Comparison of ENCODE assay signal across 20 mouse cellular contexts in the genomic region with DNA sequence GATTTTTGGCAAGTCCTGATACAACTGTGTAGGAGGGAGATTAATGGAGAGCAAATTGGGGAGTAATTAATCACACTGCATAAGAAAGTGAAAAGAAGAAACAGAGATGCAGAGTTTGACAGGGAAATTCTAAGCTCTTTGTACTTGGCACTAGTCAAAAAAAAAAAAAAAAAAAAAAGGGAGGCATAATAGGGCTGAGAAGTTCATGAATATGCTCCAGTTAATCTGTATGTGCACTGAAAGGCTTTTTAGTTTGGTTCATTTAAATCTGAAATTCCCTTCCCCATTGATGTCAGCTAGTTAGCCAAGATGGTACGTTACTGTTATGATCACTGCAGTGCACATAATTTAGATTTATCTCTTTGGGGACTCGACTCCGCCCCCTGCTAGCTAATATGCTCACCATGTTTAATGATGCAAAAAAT.
DNase-seq lines count a peak whose midpoint lies in the region; ATAC-seq lines count a peak whose summit lies in the region.
"Had no signal": no experiment of that assay in that cellular context is flagged by ENCODE, and none has a peak within 500 bp of the region (broad histone marks: within the 10 kb centered on the region; RNA-seq: fewer than 3 reads in every experiment).

No protein-coding gene starts in this region.

- no peak overlapping the region for H3K27ac ChIP-seq in neural tube, embryonic 11.5 days (ENCODE audit: low read depth, low read length)
- no peak overlapping the region for H3K27ac ChIP-seq in forebrain, embryonic 14.5 days (ENCODE audit: low read depth, low read length)
- no peak overlapping the region for H3K27ac ChIP-seq in hindbrain, embryonic 16.5 days (ENCODE audit: low read depth, low read length)
- H3K27ac ChIP-seq: layer of hippocampus, adult 2 months; limb, embryonic 10.5 days; macrophage; midbrain, embryonic 12.5 days had no signal

- no peak overlapping the region for H3K9ac ChIP-seq in neural tube, embryonic 11.5 days (ENCODE audit: low read length)
- no peak overlapping the region for H3K9ac ChIP-seq in forebrain, embryonic 14.5 days (ENCODE audit: low read length)
- no peak overlapping the region for H3K9ac ChIP-seq in hindbrain, embryonic 16.5 days (ENCODE audit: low read depth, low read length)
- H3K9ac ChIP-seq: lung, embryonic 14.5 days; midbrain, embryonic 12.5 days had no signal

- no peaks in the 10 kb centered on the region for H3K27me3 ChIP-seq in neural tube, embryonic 11.5 days (ENCODE audit: control insufficient read depth, insufficient read depth, low read length)
- H3K27me3 ChIP-seq in forebrain, embryonic 14.5 days (replicated peaks; ENCODE audit: control insufficient read depth, insufficient read depth, low read length), result no peaks in the 10 kb centered on the region
- H3K27me3 ChIP-seq in hindbrain, embryonic 16.5 days (replicated peaks; ENCODE audit: control insufficient read depth, insufficient read depth, low read length), result no peaks in the 10 kb centered on the region
- H3K27me3 ChIP-seq: midbrain, embryonic 12.5 days had no signal

- no peak for ATAC-seq in neural tube, embryonic 11.5 days (ENCODE audit: insufficient read depth, low FRiP score, low TSS enrichment)
- peak; percentile 88 for ATAC-seq in forebrain, embryonic 14.5 days
- peak; percentile 73 for ATAC-seq in hindbrain, embryonic 16.5 days
- ATAC-seq: intestine, embryonic 16.5 days had no signal

- peak; percentile 16 for DNase-seq in neural tube, embryonic 11.5 days (ENCODE audit: low spot score)
- DNase-seq in neural tube, embryonic 10.5 days (ENCODE audit: extremely low spot score, low spot score), result no peak
- DNase-seq in forebrain, embryonic 14.5 days (ENCODE audit: low spot score), result peak; percentile 81
- DNase-seq in lung, postnatal 10 days, result no peak
- DNase-seq in frontal cortex, adult 2 months (ENCODE audit: extremely low spot score in 1 of 2, low spot score in 1 of 2), result no peak
- DNase-seq in frontal cortex, postnatal 36 days (ENCODE audit: low spot score in 2 of 2), result no peak
- DNase-seq: cerebellum, adult 11 months; cerebellum, postnatal 25 days; gastrocnemius, postnatal 25 days; heart, postnatal 14 days; lung, embryonic 14.5 days; right cerebral cortex, postnatal 4 days had no signal

- no peaks in the 10 kb centered on the region for H3K4me1 ChIP-seq in neural tube, embryonic 11.5 days (ENCODE audit: control insufficient read depth, insufficient read depth, low read length)
- peaks cover 10% of the 10 kb centered on the region; the same call in 1 of the 2 replicates for H3K4me1 ChIP-seq in forebrain, embryonic 14.5 days (ENCODE audit: control insufficient read depth, insufficient read depth, low read length)
- H3K4me1 ChIP-seq in hindbrain, embryonic 16.5 days (ENCODE audit: control insufficient read depth, insufficient read depth, low read depth, low read length), result no peaks in the 10 kb centered on the region
- H3K4me1 ChIP-seq: limb, embryonic 10.5 days had no signal

- no peak overlapping the region for H3K4me3 ChIP-seq in neural tube, embryonic 11.5 days (ENCODE audit: low read depth, low read length)
- H3K4me3 ChIP-seq in forebrain, embryonic 14.5 days (ENCODE audit: low read depth, low read length), result no peak overlapping the region
- H3K4me3 ChIP-seq in hindbrain, embryonic 16.5 days (ENCODE audit: low read length), result no peak overlapping the region
- H3K4me3 ChIP-seq: layer of hippocampus, adult 2 months; limb, embryonic 10.5 days; midbrain, embryonic 12.5 days had no signal

- no peak overlapping the region for H3K4me2 ChIP-seq in neural tube, embryonic 11.5 days (ENCODE audit: low read depth)
- H3K4me2 ChIP-seq in forebrain, embryonic 14.5 days (ENCODE audit: low read length), result no peak overlapping the region
- no peak overlapping the region for H3K4me2 ChIP-seq in hindbrain, embryonic 16.5 days (ENCODE audit: low read length)
- H3K4me2 ChIP-seq: heart, embryonic 11.5 days; liver, embryonic 11.5 days; lung, embryonic 14.5 days; midbrain, embryonic 12.5 days had no signal

- no peaks in the 10 kb centered on the region for H3K36me3 ChIP-seq in neural tube, embryonic 11.5 days (ENCODE audit: control insufficient read depth, insufficient read depth, low read length)
- H3K36me3 ChIP-seq in forebrain, embryonic 14.5 days (ENCODE audit: control insufficient read depth, insufficient read depth, low read length), result no peaks in the 10 kb centered on the region
- no peaks in the 10 kb centered on the region for H3K36me3 ChIP-seq in hindbrain, embryonic 16.5 days (ENCODE audit: control insufficient read depth, insufficient read depth, low read length)
- H3K36me3 ChIP-seq: limb, embryonic 10.5 days; midbrain, embryonic 12.5 days had no signal

- 50% methylated on average over 3 of the region's 3 CpGs for WGBS in neural tube, embryonic 11.5 days
- 14% methylated on average over 3 of the region's 3 CpGs for WGBS in forebrain, embryonic 14.5 days
- 36% methylated on average over 3 of the region's 3 CpGs for WGBS in hindbrain, embryonic 16.5 days

- H3K9me3 ChIP-seq in neural tube, embryonic 11.5 days (ENCODE audit: control insufficient read depth, low read length), result no peaks in the 10 kb centered on the region
- no peaks in the 10 kb centered on the region for H3K9me3 ChIP-seq in forebrain, embryonic 14.5 days (replicated peaks; ENCODE audit: control insufficient read depth, low read length)
- no peaks in the 10 kb centered on the region for H3K9me3 ChIP-seq in hindbrain, embryonic 16.5 days (ENCODE audit: control insufficient read depth, low read length)
- H3K9me3 ChIP-seq: limb, embryonic 10.5 days; midbrain, embryonic 12.5 days had no signal

Comparison
In these comparisons a context has a peak if more than half of its experiments do, and no peak if none do; other contexts are left out.
1. DNase-seq: peak in neural tube, embryonic 11.5 days (single experiment) and forebrain, embryonic 14.5 days (single experiment); none in neural tube, embryonic 10.5 days (single experiment), lung, postnatal 10 days (single experiment), frontal cortex, adult 2 months (0 of 2) and frontal cortex, postnatal 36 days (0 of 2).